Comparison of ENCODE assay signal across 21 mouse cellular contexts in the genomic region with DNA sequence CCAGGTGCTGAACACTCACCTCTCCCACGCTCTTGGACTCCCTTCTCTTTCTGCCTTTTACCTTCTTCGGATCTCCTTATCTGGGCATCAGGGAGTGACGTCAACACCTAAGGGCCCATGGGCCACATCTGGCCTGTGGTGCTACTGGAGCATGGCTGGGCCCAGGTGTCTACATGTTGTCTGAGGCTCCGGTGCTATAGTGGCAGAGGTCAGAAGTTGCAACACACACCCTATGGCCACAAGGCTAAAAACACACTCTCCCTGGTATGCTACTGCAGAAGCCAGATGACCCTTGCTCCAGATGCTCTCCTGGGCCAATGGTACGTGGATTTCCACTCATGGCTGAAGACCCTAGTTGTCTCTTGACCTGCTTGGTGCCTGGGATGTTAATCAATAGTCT.
DNase-seq lines count a peak whose midpoint lies in the region; ATAC-seq and TF ChIP-seq lines count a peak whose summit lies in the region.
"Had no signal": no experiment of that assay in that cellular context is flagged by ENCODE, and none has a peak within 500 bp of the region (broad histone marks: within the 10 kb centered on the region; RNA-seq: fewer than 3 reads in every experiment).

No protein-coding gene starts in this region.

- TF ChIP-seq CTCF in liver, postnatal 0 days (IDR thresholded peaks at IDR 0.05; ENCODE audit: low read depth): no peak

- peak; percentile 81 for DNase-seq in heart, adult 11 months
- DNase-seq in heart, postnatal 4 days: no peak
- DNase-seq in liver, embryonic 11.5 days (ENCODE audit: low spot score): no peak
- DNase-seq in liver, postnatal 0 days: peak; percentile 21
- no peak for DNase-seq in liver
- DNase-seq: adrenal gland, adult 2 months; adrenal gland, adult 8-10 months; adrenal gland, postnatal 10 days; adrenal gland, postnatal 14 days; adrenal gland, postnatal 25 days; adrenal gland, postnatal 36 days; B cell, adult 2 months; cerebellum, adult 11 months; cerebellum, adult 11-12 months; cerebellum, adult 18-20 months had no signal

- H3K4me2 ChIP-seq in liver, embryonic 16.5 days (ENCODE audit: low read depth, low read length): no peak overlapping the region
- H3K4me2 ChIP-seq in liver, embryonic 11.5 days: no peak overlapping the region
- no peak overlapping the region for H3K4me2 ChIP-seq in liver, postnatal 0 days (ENCODE audit: low read depth, low read length)

- no peaks in the 10 kb centered on the region for H3K36me3 ChIP-seq in liver, embryonic 16.5 days (ENCODE audit: control insufficient read depth, insufficient read depth)
- no peaks in the 10 kb centered on the region for H3K36me3 ChIP-seq in liver, embryonic 11.5 days (ENCODE audit: control insufficient read depth, insufficient read depth, low read length)
- no peaks in the 10 kb centered on the region for H3K36me3 ChIP-seq in liver, postnatal 0 days (replicated peaks; ENCODE audit: insufficient read depth, low read length)
- H3K36me3 ChIP-seq: G1E had no signal

- H3K27me3 ChIP-seq in liver, embryonic 16.5 days (ENCODE audit: control insufficient read depth, insufficient read depth, low read depth, low read length): no peaks in the 10 kb centered on the region
- peaks cover under 1% of the 10 kb centered on the region; the same call in 1 of the 2 replicates for H3K27me3 ChIP-seq in liver, embryonic 11.5 days (replicated peaks; ENCODE audit: control insufficient read depth, insufficient read depth, low read length)
- no peaks in the 10 kb centered on the region for H3K27me3 ChIP-seq in liver, postnatal 0 days (ENCODE audit: insufficient read depth, low read length)
- H3K27me3 ChIP-seq: CH12.LX, Patski had no signal

- H3K9me3 ChIP-seq in liver, embryonic 16.5 days (replicated peaks; ENCODE audit: control insufficient read depth, low read length): no peaks in the 10 kb centered on the region
- H3K9me3 ChIP-seq in liver, embryonic 11.5 days (ENCODE audit: control insufficient read depth, low read length): no peaks in the 10 kb centered on the region
- H3K9me3 ChIP-seq in liver, postnatal 0 days (ENCODE audit: low read length): no peaks in the 10 kb centered on the region

- H3K9ac ChIP-seq in liver, embryonic 16.5 days (ENCODE audit: low read depth, low read length): no peak overlapping the region
- H3K9ac ChIP-seq in liver, embryonic 11.5 days (ENCODE audit: low read depth, low read length): no peak overlapping the region
- no peak overlapping the region for H3K9ac ChIP-seq in liver, postnatal 0 days (replicated peaks)

- no peak for TF ChIP-seq EP300 in liver, postnatal 0 days (IDR thresholded peaks at IDR 0.05; ENCODE audit: low read depth)

- peak; percentile 35; the same call in 1 of the 2 replicates for ATAC-seq in liver, embryonic 16.5 days (ENCODE audit: low read depth)
- ATAC-seq in liver, embryonic 11.5 days (replicated peaks; ENCODE audit: low FRiP score): no peak
- ATAC-seq in liver, postnatal 0 days: peak; percentile 81
- ATAC-seq: activated CD4-positive, CD25-positive, alpha-beta regulatory T cell, adult 4 months; CD4-positive, CD25-positive, alpha-beta regulatory T cell, adult 4 months; Patski had no signal

- no peaks in the 10 kb centered on the region for H3K4me1 ChIP-seq in liver, embryonic 16.5 days (ENCODE audit: control insufficient read depth, low read depth, low read length)
- no peaks in the 10 kb centered on the region for H3K4me1 ChIP-seq in liver, embryonic 11.5 days (replicated peaks; ENCODE audit: control insufficient read depth, insufficient read depth, low read length)
- H3K4me1 ChIP-seq in liver, postnatal 0 days (ENCODE audit: insufficient read depth): no peaks in the 10 kb centered on the region

- 56% methylated on average over 5 of the region's 5 CpGs for WGBS in liver, embryonic 16.5 days (ENCODE audit: insufficient replicate concordance)
- 77% methylated on average over 5 of the region's 5 CpGs for WGBS in liver, embryonic 11.5 days
- WGBS in liver, postnatal 0 days (ENCODE audit: insufficient replicate concordance): 64% methylated on average over 5 of the region's 5 CpGs

- H3K27ac ChIP-seq in liver, embryonic 16.5 days (ENCODE audit: low read length): no peak overlapping the region
- H3K27ac ChIP-seq in liver, embryonic 11.5 days (ENCODE audit: low read depth, low read length): no peak overlapping the region
- no peak overlapping the region for H3K27ac ChIP-seq in liver, postnatal 0 days (ENCODE audit: low read depth)

- no peak overlapping the region for H3K4me3 ChIP-seq in liver, embryonic 16.5 days (ENCODE audit: low read depth, low read length)
- H3K4me3 ChIP-seq in liver, embryonic 11.5 days (ENCODE audit: low read depth, low read length): no peak overlapping the region
- H3K4me3 ChIP-seq in liver, postnatal 0 days (ENCODE audit: low read depth, low read length): no peak overlapping the region

Comparison
In these comparisons a context has a peak if more than half of its experiments do, and no peak if none do; other contexts are left out.
1. DNase-seq: peak in heart, adult 11 months (single experiment) and liver, postnatal 0 days (single experiment); none in heart, postnatal 4 days (single experiment), liver, embryonic 11.5 days (single experiment) and liver (single experiment).